Mouse (Mus musculus) MEL (cell line): Measurements from ENCODE around the gene Pnpo. TPM values are rescaled to one million over a fixed set of nuclear protein-coding genes. Genes with fewer than 3 reads are reported as not detected.

Experiments
- DNase-seq: peaks from one replicate; pipeline ENCODE4 v3.0.0; 2011; ENCODE audit warnings: low read depth, low spot score
- H3K27ac ChIP-seq: 2 replicates; pipeline ENCODE4 v1.5.1; 2012; ENCODE audit warnings: low read depth, mild to moderate bottlenecking, control low read depth, low read length, moderate library complexity; ENCODE audit not compliant: control insufficient read depth
- H3K27me3 ChIP-seq, 2 experiments: fragments of 150-350 bp in 1 of 2; sonication (generic) in 1 of 2; 2 replicates each; pipeline ENCODE4 v1.6.1; 2012; ENCODE audit warnings: low read length in 2 of 2, mild to moderate bottlenecking in 2 of 2, improper control_type of control experiment in 1 of 2, moderate library complexity in 1 of 2; ENCODE audit not compliant: insufficient read depth in 2 of 2, control insufficient read depth in 1 of 2
- H3K36me3 ChIP-seq, 2 experiments: 2 replicates each; pipeline ENCODE4 v1.6.1; 2012 to 2014; ENCODE audit warnings: low read length in 2 of 2, improper control_type of control experiment in 1 of 2, inconsistent platforms in 1 of 2, mild to moderate bottlenecking in 1 of 2; ENCODE audit not compliant: insufficient read depth in 2 of 2, control insufficient read depth in 1 of 2
- H3K4me1 ChIP-seq, 2 experiments: fragments of 150-350 bp in 1 of 2; sonication (generic) in 1 of 2; 2 replicates each; pipeline ENCODE4 v1.6.1; 2012; ENCODE audit warnings: low read length in 2 of 2, improper control_type of control experiment in 1 of 2, mild to moderate bottlenecking in 1 of 2; ENCODE audit not compliant: insufficient read depth in 2 of 2, control insufficient read depth in 1 of 2
- H3K4me3 ChIP-seq, 2 experiments: fragments of 150-350 bp in 1 of 2; sonication (generic) in 1 of 2; 2 replicates each; pipeline ENCODE4 v1.5.1; 2012; ENCODE audit warnings: low read depth in 2 of 2, low read length in 2 of 2, mild to moderate bottlenecking in 2 of 2, moderate library complexity in 2 of 2, control low read depth in 1 of 2, improper control_type of control experiment in 1 of 2; ENCODE audit not compliant: control insufficient read depth in 1 of 2, insufficient read depth in 1 of 2
- H3K79me2 ChIP-seq: 2 replicates; pipeline ENCODE4 v1.6.1; 2012; ENCODE audit warnings: mild to moderate bottlenecking, low read length, moderate library complexity; ENCODE audit not compliant: control insufficient read depth, poor library complexity, insufficient read depth
- H3K9ac ChIP-seq: 2 replicates; pipeline ENCODE4 v1.6.1; 2012; ENCODE audit warnings: low read depth, mild to moderate bottlenecking, control low read depth, low read length, moderate library complexity; ENCODE audit not compliant: control insufficient read depth, poor library complexity, severe bottlenecking
- H3K9me3 ChIP-seq: fragments of 150-350 bp; sonication (generic); replicated peaks from 2 replicates; pipeline ENCODE4 v1.6.1; 2012; ENCODE audit warnings: mild to moderate bottlenecking, low read length, improper control_type of control experiment, moderate library complexity; ENCODE audit not compliant: insufficient read depth
- BHLHE40 ChIP-seq: IDR thresholded peaks from 2 replicates; pipeline ENCODE4 v1.6.1; 2012; ENCODE audit warnings: low read depth, mild to moderate bottlenecking, inconsistent platforms, low read length, improper control_type of control experiment, borderline replicate concordance
- CHD1 ChIP-seq: IDR thresholded peaks from 2 replicates; pipeline ENCODE4 v1.6.1; 2012; ENCODE audit warnings: low read depth, mild to moderate bottlenecking, inconsistent platforms, low read length, improper control_type of control experiment
- CHD2 ChIP-seq: IDR thresholded peaks from 2 replicates; pipeline ENCODE4 v1.6.1; 2011; ENCODE audit warnings: low read length, improper control_type of control experiment
- CTCF ChIP-seq, 3 experiments: IDR thresholded peaks in 2 of 3; conservative IDR thresholded peaks in 1 of 3; 2 replicates each; pipeline ENCODE4 v1.5.1; 2011 to 2012; ENCODE audit warnings: low read length in 3 of 3, low read depth in 2 of 3, mild to moderate bottlenecking in 2 of 3, improper control_type of control experiment in 1 of 3, inconsistent platforms in 1 of 3, mixed read lengths in 1 of 3, moderate library complexity in 1 of 3; ENCODE audit not compliant: control insufficient read depth in 1 of 3, insufficient read depth in 1 of 3, poor library complexity in 1 of 3, severe bottlenecking in 1 of 3
- E2F4 ChIP-seq: IDR thresholded peaks from 2 replicates; pipeline ENCODE4 v1.6.1; 2011; ENCODE audit warnings: low read depth, low read length, improper control_type of control experiment, borderline replicate concordance
- ELF1 ChIP-seq: IDR thresholded peaks from 2 replicates; pipeline ENCODE4 v1.6.1; 2014; ENCODE audit warnings: low read depth, mild to moderate bottlenecking, inconsistent platforms, low read length, improper control_type of control experiment, moderate library complexity
- ETS1 ChIP-seq: IDR thresholded peaks from 2 replicates; pipeline ENCODE4 v1.6.1; 2012; ENCODE audit warnings: low read depth, mild to moderate bottlenecking, inconsistent platforms, low read length, improper control_type of control experiment, moderate library complexity
- GABPA ChIP-seq: IDR thresholded peaks from 2 replicates; pipeline ENCODE4 v1.6.1; 2012; ENCODE audit warnings: low read depth, mild to moderate bottlenecking, inconsistent platforms, low read length, improper control_type of control experiment, moderate library complexity
- GATA1 ChIP-seq: IDR thresholded peaks from 2 replicates; pipeline ENCODE4 v1.6.1; 2011; ENCODE audit warnings: low read depth, low read length, improper control_type of control experiment
- HCFC1 ChIP-seq: IDR thresholded peaks from 2 replicates; pipeline ENCODE4 v1.6.1; 2012; ENCODE audit warnings: low read depth, mild to moderate bottlenecking, inconsistent platforms, low read length, improper control_type of control experiment, moderate library complexity
- JUND ChIP-seq: IDR thresholded peaks from 2 replicates; pipeline ENCODE4 v1.6.1; 2011; ENCODE audit warnings: low read depth, mild to moderate bottlenecking, improper control_type of control experiment, low read length
- MAZ ChIP-seq: IDR thresholded peaks from 2 replicates; pipeline ENCODE4 v1.6.1; 2012; ENCODE audit warnings: low read depth, mild to moderate bottlenecking, inconsistent platforms, low read length, improper control_type of control experiment
- MEF2A ChIP-seq: IDR thresholded peaks from 2 replicates; pipeline ENCODE4 v1.6.1; 2014; ENCODE audit warnings: low read depth, mild to moderate bottlenecking, inconsistent platforms, low read length, improper control_type of control experiment; ENCODE audit not compliant: poor library complexity, insufficient replicate concordance, severe bottlenecking; ENCODE audit errors: extremely low read depth
- MXI1 ChIP-seq: IDR thresholded peaks from 2 replicates; pipeline ENCODE4 v1.6.1; 2011; ENCODE audit warnings: mild to moderate bottlenecking, low read depth, low read length, improper control_type of control experiment
- MYB ChIP-seq: IDR thresholded peaks from 2 replicates; pipeline ENCODE4 v1.6.1; 2011; ENCODE audit warnings: mild to moderate bottlenecking, low read depth, low read length, improper control_type of control experiment
- MYC ChIP-seq: IDR thresholded peaks from 2 replicates; pipeline ENCODE4 v1.6.1; 2011; ENCODE audit warnings: low read depth, mild to moderate bottlenecking, low read length, improper control_type of control experiment, moderate library complexity
- NELFE ChIP-seq: IDR thresholded peaks from 2 replicates; pipeline ENCODE4 v1.6.1; 2011; ENCODE audit warnings: low read depth, low read length, improper control_type of control experiment
- NRF1 ChIP-seq: IDR thresholded peaks from 2 replicates; pipeline ENCODE4 v1.6.1; 2014; ENCODE audit warnings: low read depth, mild to moderate bottlenecking, inconsistent platforms, low read length, improper control_type of control experiment, moderate library complexity; ENCODE audit not compliant: poor library complexity, insufficient read depth, severe bottlenecking
- POLR2A ChIP-seq, 2 experiments: IDR thresholded peaks; 2 replicates each; pipeline ENCODE4 v1.6.1; 2011 to 2012; ENCODE audit warnings: low read length in 2 of 2, mild to moderate bottlenecking in 2 of 2, control low read depth in 1 of 2, improper control_type of control experiment in 1 of 2, low read depth in 1 of 2, moderate library complexity in 1 of 2; ENCODE audit not compliant: control insufficient read depth in 1 of 2, insufficient read depth in 1 of 2, poor library complexity in 1 of 2
- POLR2AphosphoS2 ChIP-seq: IDR thresholded peaks from 2 replicates; pipeline ENCODE4 v1.6.1; 2011; ENCODE audit warnings: low read length, improper control_type of control experiment
- POLR2AphosphoS5 ChIP-seq: IDR thresholded peaks from 2 replicates; pipeline ENCODE4 v1.6.1; 2012; ENCODE audit warnings: low read depth, borderline replicate concordance, mild to moderate bottlenecking, inconsistent platforms, low read length, moderate library complexity, mixed read lengths
- RAD21 ChIP-seq: IDR thresholded peaks from 2 replicates; pipeline ENCODE4 v1.6.1; 2011; ENCODE audit warnings: mild to moderate bottlenecking, low read depth, low read length, improper control_type of control experiment
- RCOR1 ChIP-seq: IDR thresholded peaks from 2 replicates; pipeline ENCODE4 v1.6.1; 2012; ENCODE audit warnings: low read depth, mild to moderate bottlenecking, inconsistent platforms, low read length, improper control_type of control experiment
- SIN3A ChIP-seq: IDR thresholded peaks from 2 replicates; pipeline ENCODE4 v1.6.1; 2012; ENCODE audit warnings: low read length, improper control_type of control experiment, inconsistent platforms
- SMC3 ChIP-seq: IDR thresholded peaks from 2 replicates; pipeline ENCODE4 v1.6.1; 2011; ENCODE audit warnings: low read depth, low read length, improper control_type of control experiment
- TAL1 ChIP-seq: IDR thresholded peaks from 2 replicates; pipeline ENCODE4 v1.6.1; 2012; ENCODE audit warnings: mild to moderate bottlenecking, inconsistent platforms, low read length, moderate library complexity, mixed read lengths
- TBP ChIP-seq: IDR thresholded peaks from 2 replicates; pipeline ENCODE4 v1.8.0; 2011; ENCODE audit warnings: low read depth, low read length, improper control_type of control experiment
- TCF12 ChIP-seq: IDR thresholded peaks from 2 replicates; pipeline ENCODE4 v1.6.1; 2014; ENCODE audit warnings: low read depth, mild to moderate bottlenecking, inconsistent platforms, low read length, improper control_type of control experiment, moderate library complexity
- UBTF ChIP-seq: IDR thresholded peaks from 2 replicates; pipeline ENCODE4 v1.6.1; 2012; ENCODE audit warnings: low read depth, mild to moderate bottlenecking, inconsistent platforms, low read length, improper control_type of control experiment, moderate library complexity, borderline replicate concordance; ENCODE audit not compliant: insufficient read depth
- USF1 ChIP-seq: IDR thresholded peaks from 2 replicates; pipeline ENCODE4 v1.6.1; 2014; ENCODE audit warnings: low read depth, mild to moderate bottlenecking, inconsistent platforms, low read length, improper control_type of control experiment, moderate library complexity
- USF2 ChIP-seq, 2 experiments: IDR thresholded peaks; 2 replicates each; pipeline ENCODE4 v1.6.1; 2011 to 2012; ENCODE audit warnings: improper control_type of control experiment in 2 of 2, low read length in 2 of 2, borderline replicate concordance in 1 of 2, inconsistent platforms in 1 of 2, low read depth in 1 of 2, mild to moderate bottlenecking in 1 of 2; ENCODE audit not compliant: insufficient read depth in 1 of 2
- ZC3H11A ChIP-seq: IDR thresholded peaks from 2 replicates; pipeline ENCODE4 v1.6.1; 2012; ENCODE audit warnings: low read depth, mild to moderate bottlenecking, inconsistent platforms, low read length, improper control_type of control experiment
- ZKSCAN1 ChIP-seq: IDR thresholded peaks from 2 replicates; pipeline ENCODE4 v1.6.1; 2012; ENCODE audit warnings: low read depth, mild to moderate bottlenecking, inconsistent platforms, low read length, improper control_type of control experiment, moderate library complexity
- ZMIZ1 ChIP-seq: IDR thresholded peaks from 2 replicates; pipeline ENCODE4 v1.6.1; 2012; ENCODE audit warnings: low read depth, mild to moderate bottlenecking, inconsistent platforms, low read length, improper control_type of control experiment, moderate library complexity
- ZNF384 ChIP-seq: IDR thresholded peaks from 2 replicates; pipeline ENCODE4 v1.6.1; 2012; ENCODE audit warnings: low read depth, mild to moderate bottlenecking, inconsistent platforms, low read length, improper control_type of control experiment
- polyA plus RNA-seq, 2 experiments: library from polyadenylated mRNA; stranded (reverse) in 1 of 2; unstranded in 1 of 2; fragments of >175 nt in 1 of 2; fragments of >200 nt in 1 of 2; gene quantifications; 2 replicates each; pipeline versions ENCODE4 v1.2.1 to v1.2.4; 2012; ENCODE audit warnings: low replicate concordance in 2 of 2, low read depth in 1 of 2; ENCODE audit not compliant: insufficient read length in 2 of 2, insufficient read depth in 1 of 2, missing spikeins in 1 of 2
- total RNA-seq: library from RNA; depleted of rRNA; stranded (reverse); fragments of 300-350 nt; gene quantifications from 2 replicates; pipeline ENCODE4 v1.2.3, GENCODE M21; 2012

The Pnpo gene
- total and polyA plus RNA-seq, 3 experiments = 38.8 to 55.7 TPM; not detected in 1

DNA sequence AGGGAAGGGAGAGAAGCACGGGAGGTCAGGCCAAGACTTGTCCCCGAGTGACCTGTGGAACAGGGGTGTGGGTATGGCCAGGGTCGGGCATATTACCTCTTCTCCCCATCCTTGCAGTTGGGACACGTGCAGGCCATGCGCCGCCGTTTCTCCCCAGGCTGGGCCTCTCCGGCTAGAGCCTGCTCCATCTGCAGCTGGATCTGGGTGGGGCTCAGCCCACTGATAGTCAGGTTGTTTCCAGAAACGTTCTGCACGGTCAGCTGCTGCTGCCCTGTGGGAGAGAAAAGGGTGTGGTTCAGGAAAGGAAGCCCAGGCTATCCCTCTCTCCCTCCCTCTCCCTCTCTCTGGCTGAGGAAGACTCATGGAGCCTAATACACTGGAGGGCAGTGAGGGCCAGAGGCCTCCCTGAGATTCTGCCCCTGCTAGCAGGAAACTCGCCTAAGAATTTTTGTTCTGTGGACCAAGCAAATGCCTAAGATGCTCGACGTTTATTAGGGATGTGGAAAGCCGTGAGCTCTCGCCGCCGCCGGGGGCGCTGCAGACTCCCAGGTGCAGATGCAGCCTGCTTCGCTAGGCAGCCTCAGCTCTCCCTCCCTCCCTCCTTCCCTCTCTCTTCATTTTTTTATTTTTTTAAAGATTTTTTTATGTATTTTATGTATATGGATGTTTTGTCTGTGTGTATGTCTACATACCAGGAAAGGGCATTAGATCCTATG lies 12.4 kb upstream of the Pnpo start:
- Histone ChIP-seq H3K4me3 (no peak overlapping the region), H3K36me3 (peaks cover 19 to 27% of the 10 kb centered on the region in 2 experiments), H3K4me1 (peaks cover 19 to 29% of the 10 kb centered on the region in 2 experiments), H3K9me3 (no peaks in the 10 kb centered on the region), H3K9ac (0 out of 2 replicates have a peak overlapping the region, but pooled peaks have one; percentile 10), H3K27me3 (no peaks in the 10 kb centered on the region), H3K27ac (peak overlapping the region; percentile 48), H3K79me2 (no peaks in the 10 kb centered on the region; the same call in 1 of the 2 replicates)
- peak; percentile 51 for DNase-seq
- TF ChIP-seq MEF2A = no peak
- peak in 2 of 3 experiments; percentile 30 to 62; a peak in 3 of 6 replicates for TF ChIP-seq CTCF (IDR thresholded peaks at IDR 0.05 in 2 of 3, conservative IDR thresholded peaks at IDR 0.05 in 1 of 3; ENCODE audit: control insufficient read depth in 1 of 3, insufficient read depth in 1 of 3, low read depth in 2 of 3, low read length in 3 of 3, poor library complexity in 1 of 3, severe bottlenecking in 1 of 3)
- no peak for TF ChIP-seq GABPA
- TF ChIP-seq TAL1 = no peak
- TF ChIP-seq MYB = peak; percentile 63; the same call in 1 of the 2 replicates
- TF ChIP-seq ZKSCAN1 = no peak
- 0 out of 2 replicates have a peak, but pooled peaks have one; percentile 10 for TF ChIP-seq NELFE
- peak; percentile 43; the same call in 1 of the 2 replicates for TF ChIP-seq ZMIZ1
- TF ChIP-seq RCOR1 = peak; percentile 70
- no peak for TF ChIP-seq RAD21
- TF ChIP-seq POLR2A (IDR thresholded peaks at IDR 0.05; ENCODE audit: control insufficient read depth in 1 of 2, insufficient read depth in 1 of 2, low read depth in 1 of 2, low read length in 2 of 2, poor library complexity in 1 of 2) = peak in 1 of 2 experiments; percentile 32; a peak in 1 of 4 replicates
- peak; percentile 83 for TF ChIP-seq MYC
- peak; percentile 88 for TF ChIP-seq SIN3A
- no peak for TF ChIP-seq E2F4
- peak; percentile 44; the same call in 1 of the 2 replicates for TF ChIP-seq POLR2AphosphoS2
- TF ChIP-seq USF2 (IDR thresholded peaks at IDR 0.05; ENCODE audit: borderline replicate concordance in 1 of 2, insufficient read depth in 1 of 2, low read depth in 1 of 2, low read length in 2 of 2) = 0 out of 4 replicates have a peak, but pooled peaks of 1 of the 2 experiments have one; percentile 24
- peak; percentile 90 for TF ChIP-seq TCF12
- TF ChIP-seq UBTF = no peak
- no peak for TF ChIP-seq ZC3H11A
- 0 out of 2 replicates have a peak, but pooled peaks have one; percentile 33 for TF ChIP-seq ELF1
- TF ChIP-seq BHLHE40 = peak; percentile 88
- peak; percentile 97 for TF ChIP-seq ETS1
- TF ChIP-seq USF1 = peak; percentile 67
- TF ChIP-seq JUND = no peak
- TF ChIP-seq MAZ = peak; percentile 56; the same call in 1 of the 2 replicates
- TF ChIP-seq CHD2 = no peak
- TF ChIP-seq CHD1 = no peak
- no peak for TF ChIP-seq ZNF384
- no peak for TF ChIP-seq NRF1
- peak; percentile 95 for TF ChIP-seq MXI1
- TF ChIP-seq SMC3 = 0 out of 2 replicates have a peak, but pooled peaks have one; percentile 2
- no peak for TF ChIP-seq TBP
- TF ChIP-seq HCFC1 = no peak
- peak; percentile 33; the same call in 1 of the 2 replicates for TF ChIP-seq GATA1
- no peak for TF ChIP-seq POLR2AphosphoS5
